Mouse (Mus musculus) ovary, postnatal 10 days (tissue): Measurements from ENCODE around the gene Ttc30a1.

Source experiments
- DNase-seq: peaks from one replicate; pipeline ENCODE4 v3.0.0; 2022; ENCODE audit warnings: low spot score

Ttc30a1 gene

DNA sequence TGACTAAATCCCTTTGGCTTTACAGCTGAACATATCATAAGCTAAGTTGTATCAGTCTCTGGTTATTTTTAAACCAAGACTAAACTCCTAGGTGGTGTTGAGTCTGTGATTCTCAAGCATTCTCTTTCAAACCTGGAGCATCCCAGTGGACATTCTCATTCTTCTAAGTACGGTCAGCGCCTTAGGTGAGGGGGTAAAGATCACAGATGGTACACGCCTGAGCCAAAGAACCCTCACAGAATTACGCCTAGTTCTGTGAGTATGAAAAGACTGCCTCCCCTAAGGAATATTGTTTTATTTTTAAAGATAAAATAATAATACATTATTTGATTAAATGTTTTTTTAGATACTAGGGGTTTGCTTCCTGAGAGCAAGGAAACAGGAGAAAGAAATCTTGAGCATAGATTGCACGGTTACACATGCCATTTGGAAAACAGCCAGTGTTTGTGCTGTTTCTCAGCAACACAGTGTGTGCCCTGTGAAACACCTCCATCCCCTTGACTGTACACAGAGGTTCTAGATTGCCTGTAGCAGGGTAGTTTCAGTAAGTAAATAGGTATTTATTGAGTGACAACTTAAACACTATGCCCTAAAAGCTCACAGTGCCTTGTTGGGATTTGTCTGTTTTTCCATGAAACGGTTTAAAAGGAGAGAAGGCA lies 51.9 kb downstream of the Ttc30a1 start:
- DNase-seq: no peak

DNA sequence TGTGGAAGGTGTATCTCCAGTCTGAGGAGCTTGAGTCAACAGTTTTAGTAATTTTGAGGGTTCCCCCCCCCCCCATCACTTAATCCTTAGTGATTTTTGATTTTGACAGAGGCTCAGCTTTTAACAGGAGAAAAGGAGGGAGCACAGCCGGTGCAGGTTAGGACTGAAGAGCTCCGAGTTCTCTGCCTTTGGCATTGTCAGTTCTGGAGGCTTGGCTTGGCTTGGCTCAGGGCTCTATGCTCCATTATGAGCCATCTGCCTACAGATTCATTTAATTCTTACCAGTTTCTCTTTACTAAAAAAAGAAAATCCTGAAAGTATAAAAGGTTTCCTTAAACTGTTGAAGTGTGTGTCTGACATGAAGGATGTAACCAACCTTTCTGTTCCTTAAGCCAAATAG lies 52.6 kb downstream of the Ttc30a1 start:
- no peak for DNase-seq
